Mouse (Mus musculus): Measurements from ENCODE around the gene Zc3h7a. TPM values are rescaled to one million over a fixed set of nuclear protein-coding genes. Genes with fewer than 3 reads are reported as not detected.

Zc3h7a gene
- total RNA-seq, 2 experiments from 2014 or later: 70.6 to 99.7 TPM

Small RNA genes lying within 50 kb of the gene (microRNA-seq; reads per million reads assigned to microRNA genes)
- 7.2 reads per million in 2 experiments for gene Gm23935

Other genes starting within 250 kb of the Zc3h7a start
- 100 to 1,000 TPM; 157 to 167 TPM for gene Snn, start 115.4 kb downstream of the Zc3h7a start, total RNA-seq (2021)
- 10 to 100 TPM; 18.4 to 19.9 TPM for gene Litaf, start 110.2 kb downstream of the Zc3h7a start, total RNA-seq (2021)
- 10 to 100 TPM; 30.8 to 36.6 TPM for gene Txndc11, start 41.7 kb downstream of the Zc3h7a start, total RNA-seq (2021)
- 10 to 100 TPM; 51.9 to 57.7 TPM for gene Rsl1d1, start 26.9 kb upstream of the Zc3h7a start, total RNA-seq (2021)
- 10 to 100 TPM; 89.2 to 91.2 TPM for gene Gspt1, start 77.9 kb upstream of the Zc3h7a start, total RNA-seq (2021)
- not detected for gene Tnfrsf17, start 137.4 kb upstream of the Zc3h7a start, total RNA-seq (2021)
- gene Snx29, start 146.5 kb upstream of the Zc3h7a start, total RNA-seq (2021): 10 to 100 TPM; 23.4 to 31.6 TPM